Mouse (Mus musculus) limb, embryonic 10.5 days (tissue): Measurements from ENCODE around the gene Txk. TPM values are rescaled to one million over a fixed set of nuclear protein-coding genes. Genes with fewer than 3 reads are reported as not detected.

ENCODE experiments used
- DNase-seq: peaks from one replicate; pipeline ENCODE4 v3.0.0-alpha.2; 2017; ENCODE audit warnings: low spot score
- H3K27ac ChIP-seq: fragments of 300-500 bp; sonication (generic); 2 replicates; pipeline ENCODE4 v1.5.1; 2016; ENCODE audit warnings: mild to moderate bottlenecking
- H3K27me3 ChIP-seq: fragments of 300-500 bp; sonication (generic); 2 replicates; pipeline ENCODE4 v1.6.1; 2016; ENCODE audit warnings: low read depth, mild to moderate bottlenecking; ENCODE audit not compliant: poor library complexity, severe bottlenecking
- H3K36me3 ChIP-seq: fragments of 300-500 bp; sonication (generic); 2 replicates; pipeline ENCODE4 v1.6.1; 2016; ENCODE audit warnings: mild to moderate bottlenecking, moderate library complexity
- H3K4me1 ChIP-seq: fragments of 300-500 bp; sonication (generic); 2 replicates; pipeline ENCODE4 v1.6.1; 2016
- H3K4me3 ChIP-seq: fragments of 300-500 bp; sonication (generic); 2 replicates; pipeline ENCODE4 v1.5.1; 2016; ENCODE audit warnings: mild to moderate bottlenecking, moderate library complexity
- H3K9me3 ChIP-seq: fragments of 300-500 bp; sonication (generic); replicated peaks from 2 replicates; pipeline ENCODE4 v1.6.1; 2016; ENCODE audit warnings: mild to moderate bottlenecking
- WGBS: fragments of 180-500 bp; shearing (Covaris S2); methylation state at CpG from one replicate; pipeline ENCODE4 v1.1.7; 2016; 5-methylcytosine and 5-hydroxymethylcytosine counted together
- polyA plus RNA-seq: library from polyadenylated mRNA; unstranded; fragments of >200 nt; fragmentation: Nextera tagmentation; extraction: Ambion mirVana; gene quantifications from 2 replicates; pipeline ENCODE4 v1.2.1, GENCODE M21; 2016

Gene Txk
- polyA plus RNA-seq, 1 experiment from 2014 or later, result not detected

GRCm38 (mm10) chr5:72664854-72665253 is 87.7 kb downstream of the Txk start:
- Histone ChIP-seq H3K4me3 (no peak overlapping the region), H3K27ac (no peak overlapping the region), H3K36me3 (no peaks in the 10 kb centered on the region), H3K4me1 (no peaks in the 10 kb centered on the region), H3K27me3 (no peaks in the 10 kb centered on the region), H3K9me3 (no peaks in the 10 kb centered on the region)
- 57% methylated on average over 3 of the region's 3 CpGs for WGBS
- DNase-seq, result no peak

GRCm38 (mm10) chr5:72664126-72664525 is 88.5 kb downstream of the Txk start:
- no peak for DNase-seq
- 93% methylated on average over 5 of the region's 5 CpGs for WGBS
- Histone ChIP-seq H3K4me3 (no peak overlapping the region), H3K27me3 (no peaks in the 10 kb centered on the region), H3K36me3 (no peaks in the 10 kb centered on the region), H3K9me3 (no peaks in the 10 kb centered on the region), H3K27ac (no peak overlapping the region), H3K4me1 (no peaks in the 10 kb centered on the region)

GRCm38 (mm10) chr5:72661051-72661781 is 91.4 kb downstream of the Txk start:
- no peaks in the 10 kb centered on the region for H3K27me3 ChIP-seq
- 90% methylated on average over 6 of the region's 6 CpGs for WGBS
- H3K4me3 ChIP-seq, result no peak overlapping the region
- DNase-seq, result no peak
- no peaks in the 10 kb centered on the region for H3K9me3 ChIP-seq
- H3K36me3 ChIP-seq, result no peaks in the 10 kb centered on the region
- peaks cover 8% of the 10 kb centered on the region for H3K4me1 ChIP-seq
- H3K27ac ChIP-seq, result no peak overlapping the region

GRCm38 (mm10) chr5:72658375-72658774 is 94.2 kb downstream of the Txk start:
- Histone ChIP-seq H3K27ac (no peak overlapping the region), H3K4me1 (peaks cover 10% of the 10 kb centered on the region)
- 90% methylated on average over 13 of the region's 13 CpGs for WGBS

GRCm38 (mm10) chr5:72656270-72656791 is 96.2 kb downstream of the Txk start:
- WGBS, result 41% methylated on average over 7 of the region's 7 CpGs
- Histone ChIP-seq H3K27me3 (no peaks in the 10 kb centered on the region), H3K9me3 (no peaks in the 10 kb centered on the region), H3K4me3 (no peak overlapping the region), H3K27ac (no peak overlapping the region), H3K4me1 (peaks cover 10% of the 10 kb centered on the region), H3K36me3 (no peaks in the 10 kb centered on the region)
- no peak for DNase-seq

More at GRCm38 (mm10) chr5:72658375-72658774, 94.2 kb downstream of the Txk start:
- H3K4me3 ChIP-seq, result no peak overlapping the region
- H3K9me3 ChIP-seq, result no peaks in the 10 kb centered on the region
- no peaks in the 10 kb centered on the region for H3K27me3 ChIP-seq
- H3K36me3 ChIP-seq, result no peaks in the 10 kb centered on the region
- no peak for DNase-seq

GRCm38 (mm10) chr5:72653068-72653674 is 99.4 kb downstream of the Txk start:
- Histone ChIP-seq H3K27me3 (peaks cover 20% of the 10 kb centered on the region), H3K4me1 (peaks cover 12% of the 10 kb centered on the region), H3K4me3 (no peak overlapping the region), H3K9me3 (no peaks in the 10 kb centered on the region), H3K36me3 (no peaks in the 10 kb centered on the region), H3K27ac (no peak overlapping the region)
- no peak for DNase-seq
- 83% methylated on average over 10 of the region's 10 CpGs for WGBS

- Histone ChIP-seq H3K27ac (no peak overlapping the region), H3K4me1 (peaks cover 16% of the 10 kb centered on the region), H3K9me3 (no peaks in the 10 kb centered on the region), H3K36me3 (no peaks in the 10 kb centered on the region), H3K4me3 (no peak overlapping the region), H3K27me3 (peaks cover 42% of the 10 kb centered on the region)
- DNase-seq, result no peak
- 76% methylated on average over 9 of the region's 9 CpGs for WGBS
These were observed 103.4 kb downstream of the Txk start for GRCm38 (mm10) chr5:72648987-72649735.

GRCm38 (mm10) chr5:72647958-72648595 is 104.5 kb downstream of the Txk start:
- Histone ChIP-seq H3K27me3 (peaks cover 42% of the 10 kb centered on the region), H3K4me1 (peaks cover 16% of the 10 kb centered on the region), H3K9me3 (no peaks in the 10 kb centered on the region), H3K36me3 (no peaks in the 10 kb centered on the region), H3K4me3 (peak overlapping the region; percentile 61), H3K27ac (no peak overlapping the region)
- WGBS, result 7% methylated on average over 18 of the region's 18 CpGs
- no peak for DNase-seq

- Histone ChIP-seq H3K9me3 (no peaks in the 10 kb centered on the region), H3K4me1 (peaks cover 16% of the 10 kb centered on the region), H3K27me3 (peaks cover 42% of the 10 kb centered on the region), H3K27ac (no peak within 1 kb of the TSS), H3K36me3 (no peaks in the 10 kb centered on the region), H3K4me3 (peak within 1 kb of the TSS; percentile 61)
- WGBS, result 1% methylated on average over 25 of the region's 25 CpGs
- peak; percentile 84 for DNase-seq
These were observed 105.1 kb downstream of the Txk start, which contains the start of gene Nipal1 for GRCm38 (mm10) chr5:72647418-72647907. Gene Nipal1 (plus strand): TSS chr5:72647795.

GRCm38 (mm10) chr5:72646996-72647395 is 105.6 kb downstream of the Txk start:
- peaks cover 42% of the 10 kb centered on the region for H3K27me3 ChIP-seq
- 38% methylated on average over 10 of the region's 10 CpGs for WGBS

GRCm38 (mm10) chr5:72646131-72646530 is 106.4 kb downstream of the Txk start:
- DNase-seq, result no peak
- Histone ChIP-seq H3K36me3 (no peaks in the 10 kb centered on the region), H3K27ac (no peak overlapping the region), H3K4me1 (peaks cover 16% of the 10 kb centered on the region), H3K9me3 (no peaks in the 10 kb centered on the region), H3K4me3 (no peak overlapping the region), H3K27me3 (peaks cover 42% of the 10 kb centered on the region)
- WGBS, result 45% methylated on average over 10 of the region's 10 CpGs

More at GRCm38 (mm10) chr5:72646996-72647395, 105.6 kb downstream of the Txk start:
- no peaks in the 10 kb centered on the region for H3K9me3 ChIP-seq
- no peaks in the 10 kb centered on the region for H3K36me3 ChIP-seq
- H3K27ac ChIP-seq, result no peak overlapping the region
- H3K4me1 ChIP-seq, result peaks cover 16% of the 10 kb centered on the region
- H3K4me3 ChIP-seq, result peak overlapping the region; percentile 61
- no peak for DNase-seq
